Mouse (Mus musculus): ENCODE data around the gene Olfr1509. TPM values are rescaled to one million over a fixed set of nuclear protein-coding genes. Genes with fewer than 3 reads are reported as not detected.
"Not testable (repeated sequence)": the region's sequence is repeated elsewhere in the genome, so short reads cannot be mapped to it uniquely, and the experiment has no call there.

Gene Olfr1509
- not detected in 2 replicates for polyA plus RNA-seq (2012; rRNA removed)

- DNase-seq (ENCODE audit: extremely low spot score in 1 of 2, low spot score in 1 of 2), result no peak
These were observed at the start of gene Olfr1509 for GRCm38 (mm10) chr14:52442690-52443089. Olfr1509 (plus strand) TSS chr14:52442990.

GRCm38 (mm10) chr14:52397279-52397678 lies 45.5 kb upstream of the Olfr1509 start, which contains the start of gene Olfr1511:
Olfr1511 (minus strand) TSS chr14:52397379.
- DNase-seq (ENCODE audit: extremely low spot score in 1 of 2, low spot score in 1 of 2), result no peak

DNA sequence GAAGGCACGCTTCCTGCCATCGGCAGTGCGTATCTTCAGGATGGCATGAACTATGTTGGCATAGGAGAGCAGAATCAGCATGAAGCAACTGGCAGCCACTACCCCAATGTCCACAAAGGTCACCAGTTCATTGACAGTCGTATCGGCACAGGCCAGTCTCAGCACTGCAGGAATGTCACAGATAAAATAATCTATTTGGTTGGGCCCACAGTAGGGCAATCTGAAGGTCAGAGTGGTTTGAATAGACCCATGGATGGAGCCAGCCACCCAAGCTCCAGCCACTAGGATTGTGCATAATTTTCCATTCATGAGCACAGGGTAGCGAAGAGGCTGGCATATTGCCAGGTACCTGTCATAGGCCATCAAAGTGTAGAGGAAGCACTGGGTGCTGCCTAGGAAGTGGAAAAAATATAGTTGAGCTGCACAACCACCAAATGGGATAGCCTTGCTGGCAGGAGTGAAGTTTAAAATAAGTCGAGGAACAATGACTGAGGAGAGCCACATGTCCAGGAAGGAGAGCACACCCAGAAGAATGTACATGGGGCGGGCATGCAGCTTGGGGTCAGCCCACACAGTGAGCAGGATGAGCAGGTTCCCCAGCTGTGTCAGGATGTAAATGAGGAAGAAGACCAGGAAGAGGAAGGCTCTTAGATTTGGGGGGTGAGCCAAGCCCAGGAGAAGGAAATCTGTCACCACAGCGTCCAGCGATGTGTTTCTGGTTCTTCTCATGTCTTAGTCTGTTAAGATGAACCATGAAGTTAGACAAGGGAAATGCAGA lies 32.5 kb upstream of the Olfr1509 start:
- DNase-seq (ENCODE audit: extremely low spot score in 1 of 2, low spot score in 1 of 2), result not testable (repeated sequence)

GRCm38 (mm10) chr14:52414273-52414672 lies 28.5 kb upstream of the Olfr1509 start, which contains the start of gene Olfr1510:
Olfr1510 (minus strand) TSS chr14:52414373.
- DNase-seq (ENCODE audit: extremely low spot score in 1 of 2, low spot score in 1 of 2), result no peak

DNA sequence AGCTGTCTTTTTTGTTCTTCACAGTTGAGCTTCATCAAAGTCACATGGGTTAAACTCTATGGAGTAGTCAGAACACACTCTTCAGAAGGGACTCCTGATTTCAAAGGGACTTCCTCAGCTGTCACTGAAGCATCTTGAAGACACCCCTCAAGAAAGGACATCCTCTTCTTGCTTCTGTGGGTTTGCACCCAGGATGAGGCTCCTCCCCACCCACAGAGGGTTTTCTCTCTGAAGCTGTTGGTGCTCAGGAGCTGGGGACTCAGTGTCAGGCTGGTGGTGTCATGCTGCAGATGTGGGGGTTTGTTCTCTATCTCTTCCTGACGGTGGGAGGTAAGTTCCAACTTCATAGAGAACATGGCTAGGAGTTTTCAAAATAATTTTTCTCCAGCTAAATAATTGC lies 15.1 kb upstream of the Olfr1509 start:
- DNase-seq (ENCODE audit: extremely low spot score in 1 of 2, low spot score in 1 of 2), result no peak

- DNase-seq (ENCODE audit: extremely low spot score in 1 of 2, low spot score in 1 of 2), result no peak
These were observed 8.3 kb downstream of the Olfr1509 start for GRCm38 (mm10) chr14:52451138-52451537.

GRCm38 (mm10) chr14:52461928-52462327 lies 19.1 kb downstream of the Olfr1509 start:
- no peak for DNase-seq (ENCODE audit: extremely low spot score in 1 of 2, low spot score in 1 of 2)

GRCm38 (mm10) chr14:52465738-52466137 lies 22.9 kb downstream of the Olfr1509 start:
- DNase-seq (ENCODE audit: extremely low spot score in 1 of 2, low spot score in 1 of 2), result no peak

DNA sequence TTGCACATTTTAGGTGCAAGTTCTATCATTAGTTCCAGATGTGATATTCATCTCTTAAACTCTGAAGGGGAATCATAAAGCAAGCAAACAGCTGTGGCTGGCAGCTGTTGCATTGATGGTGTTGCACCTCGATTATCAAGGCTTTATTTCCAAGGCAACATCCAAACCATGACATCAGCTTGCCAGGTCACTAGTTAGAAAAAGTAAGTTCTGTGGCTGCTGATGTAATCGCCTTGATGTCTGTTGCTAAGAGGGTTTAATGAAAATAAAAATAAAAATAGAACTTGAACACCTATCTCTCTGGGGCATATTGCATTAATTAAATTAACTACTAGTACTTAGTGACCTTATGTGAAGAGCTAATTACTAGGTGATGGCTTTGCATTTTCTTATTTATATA lies 24.6 kb downstream of the Olfr1509 start, which contains the start of gene Olfr1508:
Gene Olfr1508 (minus strand): TSS at position 101 of the 400 bp plus-strand sequence.
- no peak for DNase-seq (ENCODE audit: extremely low spot score in 1 of 2, low spot score in 1 of 2)

DNA sequence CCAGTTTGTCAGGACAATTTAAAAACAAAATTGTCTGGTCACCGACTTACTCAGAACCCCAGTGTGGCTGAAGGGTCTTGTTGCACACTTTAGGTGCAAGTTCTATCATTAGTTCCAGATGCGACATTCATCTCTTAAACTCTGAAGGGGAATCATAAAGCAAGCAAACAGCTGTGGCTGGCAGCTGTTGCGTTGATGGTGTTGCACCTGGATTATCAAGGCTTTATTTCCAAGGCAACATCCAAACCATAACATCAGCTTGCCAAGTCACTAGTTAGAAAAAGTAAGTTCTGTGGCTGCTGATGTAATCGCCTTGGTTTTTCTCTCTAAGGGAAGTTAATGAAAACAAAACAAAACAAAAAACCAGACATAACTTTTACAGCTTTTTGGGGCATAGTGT lies 52.7 kb downstream of the Olfr1509 start, which contains the start of gene Olfr1507:
Gene Olfr1507 (minus strand): TSS at position 234 of the 400 bp plus-strand sequence.
- no peak for DNase-seq (ENCODE audit: extremely low spot score in 1 of 2, low spot score in 1 of 2)

Other genes starting within 250 kb of the Olfr1509 start
- 33.0 and 33.4 TPM in 2 replicates for gene Supt16, start 245.6 kb upstream of the Olfr1509 start, polyA plus RNA-seq (2012; rRNA removed)
- 60.2 and 62.5 TPM in 2 replicates for gene Chd8, start 185.2 kb upstream of the Olfr1509 start, polyA plus RNA-seq (2012; rRNA removed)
- gene Tox4, start 163.8 kb upstream of the Olfr1509 start, polyA plus RNA-seq (2012; rRNA removed), result 33.3 and 39.7 TPM in 2 replicates
- 48.0 and 50.4 TPM in 2 replicates for gene Rab2b, start 163.4 kb upstream of the Olfr1509 start, polyA plus RNA-seq (2012; rRNA removed)
- 36.2 and 39.2 TPM in 2 replicates for gene Mettl3, start 137.9 kb upstream of the Olfr1509 start, polyA plus RNA-seq (2012; rRNA removed)
- gene Sall2, start 114.2 kb upstream of the Olfr1509 start, polyA plus RNA-seq (2012; rRNA removed), result 38.1 and 39.0 TPM in 2 replicates
- gene Olfr1513, start 86.6 kb upstream of the Olfr1509 start, polyA plus RNA-seq (2012; rRNA removed), result 0.08 TPM in 1 of 2 replicates, not detected in the other
- not detected in 2 replicates for gene Olfr1512, start 63.8 kb upstream of the Olfr1509 start, polyA plus RNA-seq (2012; rRNA removed)
- gene Olfr1511, start 45.6 kb upstream of the Olfr1509 start, polyA plus RNA-seq (2012; rRNA removed), result 0.11 TPM in 1 of 2 replicates, not detected in the other
- gene Olfr1510, start 28.6 kb upstream of the Olfr1509 start, polyA plus RNA-seq (2012; rRNA removed), result not detected in 2 replicates
- gene Olfr1508, start 24.5 kb downstream of the Olfr1509 start, polyA plus RNA-seq (2012; rRNA removed), result 0.02 TPM in 1 of 2 replicates, not detected in the other
- gene Olfr1507, start 52.8 kb downstream of the Olfr1509 start, polyA plus RNA-seq (2012; rRNA removed), result 0.36 TPM in 1 of 2 replicates, not detected in the other